Mouse (Mus musculus): Measurements from ENCODE around the gene Dennd1a. TPM values are rescaled to one million over a fixed set of nuclear protein-coding genes. Genes with fewer than 3 reads are reported as not detected.

Gene Dennd1a
- polyA plus RNA-seq, 1 experiment: 11.9 TPM

- Histone ChIP-seq H3K9ac (ENCODE audit: low read depth, poor library complexity, severe bottlenecking) (no peak overlapping the region), H3K4me3 (ENCODE audit: low read depth, low read length) (no peak overlapping the region), H3K27me3 (ENCODE audit: control insufficient read depth, insufficient read depth, low read length, poor library complexity, severe bottlenecking) (no peaks in the 10 kb centered on the region), H3K9me3 (replicated peaks; ENCODE audit: control insufficient read depth, insufficient read depth, low read length, poor library complexity, severe bottlenecking) (no peaks in the 10 kb centered on the region), H3K36me3 (ENCODE audit: control insufficient read depth, insufficient read depth, low read length, poor library complexity, severe bottlenecking) (no peaks in the 10 kb centered on the region), H3K4me1 (ENCODE audit: control insufficient read depth, insufficient read depth, low read length) (peaks cover 2% of the 10 kb centered on the region), H3K27ac (ENCODE audit: insufficient read depth, low read length) (no peak overlapping the region)
- no peak for TF ChIP-seq CTCF (IDR thresholded peaks at IDR 0.05; ENCODE audit: low read depth, low read length)
- TF ChIP-seq POLR2A (IDR thresholded peaks at IDR 0.05; ENCODE audit: insufficient read depth, low read length): no peak
- TF ChIP-seq EP300 (IDR thresholded peaks at IDR 0.05; ENCODE audit: insufficient read depth, low read depth, low read length): no peak
Observed at GRCm38 (mm10) chr2:38176870-38177582, 110.2 kb downstream of the Dennd1a start.

- Histone ChIP-seq H3K9me3 (replicated peaks; ENCODE audit: control insufficient read depth, insufficient read depth, low read length, poor library complexity, severe bottlenecking) (no peaks in the 10 kb centered on the region), H3K4me3 (ENCODE audit: low read depth, low read length) (no peak overlapping the region), H3K9ac (ENCODE audit: low read depth, poor library complexity, severe bottlenecking) (no peak overlapping the region), H3K36me3 (ENCODE audit: control insufficient read depth, insufficient read depth, low read length, poor library complexity, severe bottlenecking) (no peaks in the 10 kb centered on the region), H3K27me3 (ENCODE audit: control insufficient read depth, insufficient read depth, low read length, poor library complexity, severe bottlenecking) (no peaks in the 10 kb centered on the region), H3K4me1 (ENCODE audit: control insufficient read depth, insufficient read depth, low read length) (peaks cover 2% of the 10 kb centered on the region), H3K27ac (ENCODE audit: insufficient read depth, low read length) (no peak overlapping the region)
- TF ChIP-seq EP300 (IDR thresholded peaks at IDR 0.05; ENCODE audit: insufficient read depth, low read depth, low read length) (no peak), CTCF (IDR thresholded peaks at IDR 0.05; ENCODE audit: low read depth, low read length) (no peak), POLR2A (IDR thresholded peaks at IDR 0.05; ENCODE audit: insufficient read depth, low read length) (no peak)
Observed at GRCm38 (mm10) chr2:38175276-38175675, 111.9 kb downstream of the Dennd1a start.

DNA sequence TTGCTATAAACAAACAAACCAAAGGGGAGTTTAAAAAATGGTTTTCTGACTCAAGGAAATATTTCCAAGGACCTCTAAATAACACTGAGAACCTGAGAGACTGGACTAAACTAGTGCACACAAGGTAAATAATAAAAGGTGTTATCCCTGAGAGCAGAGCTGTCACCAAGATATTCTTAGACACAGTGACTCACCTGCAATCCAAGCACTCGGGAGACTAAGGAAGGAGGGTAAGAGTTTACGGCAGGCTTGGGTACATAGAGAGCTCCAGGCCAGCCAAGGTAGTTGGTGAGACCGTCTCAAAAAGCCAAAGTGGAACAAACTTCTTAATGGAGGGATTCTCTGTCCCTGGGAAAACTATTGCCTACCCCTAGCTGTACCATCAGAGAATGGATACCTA lies 118.6 kb downstream of the Dennd1a start:
- no peak for TF ChIP-seq EP300 (IDR thresholded peaks at IDR 0.05; ENCODE audit: insufficient read depth, low read depth, low read length)
- no peak for TF ChIP-seq POLR2A (IDR thresholded peaks at IDR 0.05; ENCODE audit: insufficient read depth, low read length)
- no peak for TF ChIP-seq CTCF (IDR thresholded peaks at IDR 0.05; ENCODE audit: low read depth, low read length)
- no peaks in the 10 kb centered on the region for H3K27me3 ChIP-seq (ENCODE audit: control insufficient read depth, insufficient read depth, low read length, poor library complexity, severe bottlenecking)
- no peak overlapping the region for H3K4me3 ChIP-seq (ENCODE audit: low read depth, low read length)
- H3K9ac ChIP-seq (ENCODE audit: low read depth, poor library complexity, severe bottlenecking): no peak overlapping the region
- H3K9me3 ChIP-seq (replicated peaks; ENCODE audit: control insufficient read depth, insufficient read depth, low read length, poor library complexity, severe bottlenecking): no peaks in the 10 kb centered on the region
- no peaks in the 10 kb centered on the region for H3K36me3 ChIP-seq (ENCODE audit: control insufficient read depth, insufficient read depth, low read length, poor library complexity, severe bottlenecking)
- H3K27ac ChIP-seq (ENCODE audit: insufficient read depth, low read length): no peak overlapping the region
- H3K4me1 ChIP-seq (ENCODE audit: control insufficient read depth, insufficient read depth, low read length): no peaks in the 10 kb centered on the region

DNA sequence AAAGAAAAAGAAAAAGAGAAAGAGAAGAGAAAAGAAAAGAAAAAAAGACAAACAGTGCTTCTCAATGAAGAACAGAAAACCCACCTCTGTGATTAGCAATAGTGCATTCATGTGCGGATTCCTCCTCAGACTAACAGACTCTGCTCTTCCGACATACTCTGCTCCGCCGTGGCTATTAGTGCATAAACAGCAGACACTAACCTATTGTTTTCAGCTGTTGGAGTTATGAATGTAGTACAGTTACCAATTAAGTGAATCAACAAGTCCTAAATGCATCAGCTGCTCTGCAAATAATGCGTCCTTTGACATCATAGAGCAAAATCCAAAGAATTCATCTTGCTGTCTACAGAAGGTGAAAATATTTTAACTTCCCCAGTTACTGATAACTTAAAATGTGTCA lies 121.2 kb downstream of the Dennd1a start:
- no peaks in the 10 kb centered on the region for H3K36me3 ChIP-seq (ENCODE audit: control insufficient read depth, insufficient read depth, low read length, poor library complexity, severe bottlenecking)
- no peaks in the 10 kb centered on the region for H3K9me3 ChIP-seq (replicated peaks; ENCODE audit: control insufficient read depth, insufficient read depth, low read length, poor library complexity, severe bottlenecking)
- H3K9ac ChIP-seq (ENCODE audit: low read depth, poor library complexity, severe bottlenecking): no peak overlapping the region
- no peaks in the 10 kb centered on the region for H3K27me3 ChIP-seq (ENCODE audit: control insufficient read depth, insufficient read depth, low read length, poor library complexity, severe bottlenecking)
- no peaks in the 10 kb centered on the region for H3K4me1 ChIP-seq (ENCODE audit: control insufficient read depth, insufficient read depth, low read length)
- H3K4me3 ChIP-seq (ENCODE audit: low read depth, low read length): no peak overlapping the region
- no peak overlapping the region for H3K27ac ChIP-seq (ENCODE audit: insufficient read depth, low read length)
- no peak for TF ChIP-seq EP300 (IDR thresholded peaks at IDR 0.05; ENCODE audit: insufficient read depth, low read depth, low read length)

DNA sequence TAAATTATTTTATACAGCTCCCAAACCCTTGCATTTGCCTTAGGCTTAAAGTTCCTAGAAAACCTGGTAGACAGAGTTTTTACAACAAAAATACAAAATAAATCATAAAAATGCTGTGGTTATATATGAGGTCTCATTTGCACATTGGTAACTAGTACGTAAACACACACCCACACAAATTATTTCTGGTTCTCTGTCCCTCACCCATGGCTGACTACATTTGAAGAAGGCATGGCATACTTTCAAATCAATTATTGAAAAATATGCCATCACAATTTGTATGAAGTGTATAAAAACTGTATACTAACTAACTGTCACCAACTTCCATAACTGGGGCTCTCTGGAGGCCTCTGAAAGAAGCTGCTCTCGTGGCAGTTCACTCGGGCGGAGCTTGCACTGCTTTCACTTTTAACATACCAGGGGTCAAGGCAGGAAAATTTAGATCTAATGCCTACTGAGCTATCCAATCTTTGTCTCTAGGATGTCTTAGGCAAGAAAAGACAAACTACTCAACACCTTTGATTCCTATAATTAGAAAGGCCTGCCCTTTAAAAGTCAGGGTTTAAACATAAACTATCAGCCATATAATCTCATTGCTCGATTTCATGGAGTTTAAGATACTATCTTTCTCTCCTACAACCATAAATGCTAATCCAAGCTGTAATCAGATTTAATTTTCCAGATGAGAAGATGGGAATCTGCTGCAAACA lies 122.7 kb downstream of the Dennd1a start:
- Histone ChIP-seq H3K4me1 (ENCODE audit: control insufficient read depth, insufficient read depth, low read length) (no peaks in the 10 kb centered on the region), H3K27ac (ENCODE audit: insufficient read depth, low read length) (no peak overlapping the region), H3K36me3 (ENCODE audit: control insufficient read depth, insufficient read depth, low read length, poor library complexity, severe bottlenecking) (no peaks in the 10 kb centered on the region), H3K4me3 (ENCODE audit: low read depth, low read length) (no peak overlapping the region), H3K27me3 (ENCODE audit: control insufficient read depth, insufficient read depth, low read length, poor library complexity, severe bottlenecking) (no peaks in the 10 kb centered on the region), H3K9ac (ENCODE audit: low read depth, poor library complexity, severe bottlenecking) (no peak overlapping the region), H3K9me3 (replicated peaks; ENCODE audit: control insufficient read depth, insufficient read depth, low read length, poor library complexity, severe bottlenecking) (no peaks in the 10 kb centered on the region)
- no peak for TF ChIP-seq EP300 (IDR thresholded peaks at IDR 0.05; ENCODE audit: insufficient read depth, low read depth, low read length)
- no peak for TF ChIP-seq CTCF (IDR thresholded peaks at IDR 0.05; ENCODE audit: low read depth, low read length)
- TF ChIP-seq POLR2A (IDR thresholded peaks at IDR 0.05; ENCODE audit: insufficient read depth, low read length): no peak

- Histone ChIP-seq H3K4me3 (ENCODE audit: low read depth, low read length) (no peak overlapping the region), H3K36me3 (ENCODE audit: control insufficient read depth, insufficient read depth, low read length, poor library complexity, severe bottlenecking) (no peaks in the 10 kb centered on the region), H3K27me3 (ENCODE audit: control insufficient read depth, insufficient read depth, low read length, poor library complexity, severe bottlenecking) (no peaks in the 10 kb centered on the region), H3K27ac (ENCODE audit: insufficient read depth, low read length) (no peak overlapping the region), H3K9me3 (replicated peaks; ENCODE audit: control insufficient read depth, insufficient read depth, low read length, poor library complexity, severe bottlenecking) (no peaks in the 10 kb centered on the region), H3K9ac (ENCODE audit: low read depth, poor library complexity, severe bottlenecking) (no peak overlapping the region), H3K4me1 (ENCODE audit: control insufficient read depth, insufficient read depth, low read length) (no peaks in the 10 kb centered on the region)
- TF ChIP-seq CTCF (IDR thresholded peaks at IDR 0.05; ENCODE audit: low read depth, low read length): no peak
- no peak for TF ChIP-seq POLR2A (IDR thresholded peaks at IDR 0.05; ENCODE audit: insufficient read depth, low read length)
- no peak for TF ChIP-seq EP300 (IDR thresholded peaks at IDR 0.05; ENCODE audit: insufficient read depth, low read depth, low read length)
Observed at GRCm38 (mm10) chr2:38162486-38162885, 124.7 kb downstream of the Dennd1a start.

Measured in ES-Bruce4 (cell line).